Mouse (Mus musculus) cortical plate, adult 2 months (tissue): ENCODE results near the gene Gm10974.

Experiments
- CTCF ChIP-seq: fragments of 200-500 bp; IDR thresholded peaks from 2 replicates; pipeline ENCODE4 v1.5.1; 2011; ENCODE audit warnings: mild to moderate bottlenecking, control low read depth, low read length; ENCODE audit not compliant: insufficient read depth; ENCODE audit errors: extremely low read depth
- POLR2A ChIP-seq: fragments of 200-500 bp; IDR thresholded peaks from 2 replicates; pipeline ENCODE4 v1.6.1; 2011; ENCODE audit warnings: mild to moderate bottlenecking, low read length, control low read depth; ENCODE audit not compliant: insufficient read depth; ENCODE audit errors: extremely low read depth

DNA sequence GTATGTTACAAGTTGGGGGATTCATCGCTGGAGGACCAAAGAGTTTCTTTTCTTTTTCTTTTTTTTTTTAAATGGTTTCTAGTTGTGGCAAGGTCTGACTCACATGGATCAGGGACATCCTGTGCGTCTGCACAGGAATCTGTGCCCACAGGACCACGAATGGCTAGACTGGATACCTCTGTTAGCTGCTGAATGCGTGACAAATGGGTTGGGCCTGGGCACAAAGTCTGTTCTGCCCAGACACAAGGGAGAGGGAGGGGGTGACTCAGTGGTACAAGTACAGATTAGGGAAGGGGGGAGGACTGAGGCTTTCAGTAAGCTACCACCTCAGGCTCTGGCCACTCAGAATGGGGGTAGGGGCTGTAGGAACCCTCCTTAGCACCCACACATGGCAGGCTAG, 10.0 kb downstream of the Gm10974 start:
- TF ChIP-seq POLR2A: no peak
- TF ChIP-seq CTCF: no peak
